Mouse (Mus musculus) thymus, adult 2 months (tissue): ENCODE results near the gene Mtf1.

Source experiments
- CTCF ChIP-seq: fragments of 200-500 bp; IDR thresholded peaks from 2 replicates; pipeline ENCODE4 v1.5.1; 2012; ENCODE audit warnings: mild to moderate bottlenecking, control low read depth, low read length, moderate library complexity, borderline replicate concordance; ENCODE audit not compliant: control insufficient read depth, poor library complexity, insufficient read depth; ENCODE audit errors: extremely low read depth
- POLR2A ChIP-seq: fragments of 200-500 bp; IDR thresholded peaks from 2 replicates; pipeline ENCODE4 v1.6.1; 2012; ENCODE audit warnings: mild to moderate bottlenecking, low read length, control low read depth, moderate library complexity; ENCODE audit not compliant: control insufficient read depth, poor library complexity, insufficient read depth; ENCODE audit errors: extremely low read depth

DNA sequence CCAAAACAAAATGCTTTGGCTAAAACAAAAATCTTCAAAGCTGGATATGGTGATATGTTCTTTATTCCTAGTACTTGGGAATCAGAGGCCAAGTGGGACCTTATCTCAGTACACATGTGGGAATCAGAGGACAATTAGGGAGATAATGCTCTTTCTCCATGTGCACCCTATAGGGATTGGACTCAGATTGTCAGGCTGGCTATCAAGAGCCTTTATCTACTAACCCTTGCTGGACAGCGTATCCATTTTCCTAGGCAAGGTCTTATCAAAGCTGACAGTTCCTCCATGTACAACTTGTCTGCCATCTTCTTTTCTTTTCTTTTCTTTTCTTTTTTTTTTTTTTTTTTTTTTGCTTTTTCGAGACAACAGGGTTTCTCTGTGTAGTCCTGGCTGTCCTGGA, 28.5 kb upstream of the Mtf1 start:
- TF ChIP-seq CTCF (no peak), POLR2A (no peak)
